Mouse (Mus musculus) cerebellum, adult 11-12 months (tissue): ENCODE measurements around the gene Gm867.

Experiments
- DNase-seq: peaks from one replicate; pipeline ENCODE4 v3.0.0; 2022

Gene Gm867

DNA sequence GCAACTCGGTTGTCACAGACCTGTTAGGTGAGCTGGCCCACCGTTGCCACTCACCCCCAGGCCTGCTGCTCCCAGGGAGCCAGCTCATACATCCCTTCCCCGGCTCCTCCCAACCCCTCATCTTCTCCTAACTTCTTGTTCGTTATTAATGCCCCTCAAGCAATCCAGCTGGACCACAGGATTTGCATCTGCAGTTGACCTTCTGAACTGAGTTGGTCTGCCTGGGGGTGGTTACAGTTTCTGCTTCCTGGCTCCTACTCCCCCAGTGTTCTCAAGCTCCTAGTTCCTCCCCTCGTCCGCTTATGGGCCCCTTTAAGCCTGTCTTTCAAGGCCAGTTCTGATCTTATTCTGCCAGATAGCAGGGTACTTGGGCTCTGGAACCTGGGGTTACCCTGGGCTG, 45.9 kb downstream of the Gm867 start:
- no peak for DNase-seq

DNA sequence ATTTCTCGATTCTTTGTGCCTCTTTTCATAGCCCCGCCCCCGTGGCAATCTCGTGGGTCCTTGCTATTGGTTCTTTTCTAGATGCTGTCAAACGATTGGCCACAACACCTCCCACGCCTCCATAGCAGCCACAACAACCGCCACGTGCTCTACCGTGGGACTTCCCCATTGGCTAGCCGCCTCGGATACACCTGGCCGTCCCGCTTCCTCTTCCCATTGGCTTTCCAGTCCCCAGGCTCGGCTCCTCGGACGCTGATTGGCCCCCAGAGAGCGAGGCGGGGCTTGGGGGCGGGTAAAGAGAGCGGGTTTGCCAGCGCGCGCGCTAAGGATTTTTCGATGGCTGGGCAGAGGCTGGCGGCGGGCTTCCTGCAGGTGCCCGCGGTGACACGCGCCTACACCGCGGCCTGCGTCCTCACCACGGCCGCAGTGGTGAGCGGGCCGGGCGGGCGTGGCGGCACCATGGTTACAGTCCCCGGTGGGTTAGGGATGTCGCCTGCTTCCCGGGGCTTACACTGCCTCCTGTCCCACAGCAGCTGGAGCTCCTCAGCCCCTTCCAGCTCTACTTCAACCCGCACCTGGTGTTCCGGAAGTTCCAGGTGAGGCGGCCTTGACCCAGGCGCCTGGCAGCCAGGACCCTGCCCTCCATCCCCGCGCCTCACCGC, 47.3 kb downstream of the Gm867 start, which contains the start of gene Derl3:
Gene Derl3 (plus strand): TSS at position 325 of the 662 bp plus-strand sequence.
- DNase-seq = peak; percentile 99

DNA sequence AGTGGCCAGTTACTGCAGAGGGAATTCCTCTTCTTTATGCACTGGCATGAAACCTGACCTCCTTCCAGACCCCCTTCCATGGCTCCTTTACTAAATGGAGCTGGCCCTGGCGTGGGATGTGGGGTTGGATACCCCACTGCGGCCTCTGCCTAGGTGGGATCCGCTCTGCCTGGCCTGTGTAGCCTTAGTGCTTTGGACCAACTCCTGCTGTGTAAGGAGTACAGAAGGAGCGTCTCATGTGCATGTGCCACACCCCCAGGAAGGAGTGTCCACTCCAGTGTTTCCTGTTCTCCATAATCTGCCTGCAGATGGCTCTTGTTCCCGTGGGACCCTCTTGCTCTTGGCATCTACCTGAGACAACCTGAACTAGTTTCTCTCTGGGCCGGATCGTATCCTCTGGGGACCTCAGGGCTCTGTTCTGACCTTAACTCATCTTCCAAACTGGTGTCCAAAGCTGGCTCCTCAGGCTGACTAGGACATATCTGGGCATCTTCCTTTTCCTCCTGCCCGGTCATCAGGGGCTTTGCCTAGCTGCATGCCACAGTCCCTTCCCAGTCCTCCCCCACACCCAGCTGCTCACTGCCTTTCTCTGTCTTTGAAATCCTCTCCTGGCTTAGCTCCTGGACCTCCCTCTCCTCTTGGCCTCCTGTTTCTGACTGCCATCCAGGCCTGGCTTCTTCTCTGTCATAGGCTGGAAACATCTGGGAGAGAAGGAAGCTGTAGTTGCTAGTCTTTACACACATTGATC, 50.9 kb downstream of the Gm867 start:
- no peak for DNase-seq
